Mouse (Mus musculus) heart, embryonic 13.5 days (tissue): ENCODE data around the gene Irf3. TPM values are rescaled to one million over a fixed set of nuclear protein-coding genes. Genes with fewer than 3 reads are reported as not detected.

Source experiments
- ATAC-seq: fragments of 200-750 bp; cut with Nextera tagmentation; 2 replicates; pipeline ENCODE4 v1.8.0; 2017; ENCODE audit warnings: moderate TSS enrichment; ENCODE audit not compliant: insufficient number of reproducible peaks, low FRiP score, low TSS enrichment; ENCODE audit errors: extremely low read depth
- H3K27ac ChIP-seq: fragments of 300-500 bp; sonication (generic); replicated peaks from 2 replicates; pipeline ENCODE4 v1.5.1; 2015; ENCODE audit warnings: moderate library complexity, mild to moderate bottlenecking, inconsistent platforms
- H3K27me3 ChIP-seq: fragments of 300-500 bp; sonication (generic); replicated peaks from 2 replicates; pipeline ENCODE4 v1.6.1; 2015; ENCODE audit warnings: mild to moderate bottlenecking, inconsistent platforms
- H3K36me3 ChIP-seq: fragments of 300-500 bp; sonication (generic); 2 replicates; pipeline ENCODE4 v1.6.1; 2015; ENCODE audit warnings: mild to moderate bottlenecking, inconsistent platforms
- H3K4me1 ChIP-seq: fragments of 300-500 bp; sonication (generic); 2 replicates; pipeline ENCODE4 v1.6.1; 2015; ENCODE audit warnings: inconsistent platforms
- H3K4me2 ChIP-seq: fragments of 300-500 bp; sonication (generic); 2 replicates; pipeline ENCODE4 v1.6.1; 2015; ENCODE audit warnings: inconsistent platforms, mild to moderate bottlenecking, moderate library complexity
- H3K4me3 ChIP-seq: fragments of 300-500 bp; sonication (generic); 2 replicates; pipeline ENCODE4 v1.5.1; 2015; ENCODE audit warnings: moderate library complexity, mild to moderate bottlenecking, inconsistent platforms
- H3K9ac ChIP-seq: fragments of 300-500 bp; sonication (generic); 2 replicates; pipeline ENCODE4 v1.6.1; 2015; ENCODE audit warnings: inconsistent platforms, mild to moderate bottlenecking, moderate library complexity
- H3K9me3 ChIP-seq: fragments of 300-500 bp; sonication (generic); 2 replicates; pipeline ENCODE4 v1.6.1; 2016; ENCODE audit warnings: inconsistent platforms
- WGBS: fragments of 180-500 bp; shearing (Covaris S2); methylation state at CpG from one replicate; pipeline ENCODE4 v1.1.7; 2015; ENCODE audit warnings: mixed read lengths; 5-methylcytosine and 5-hydroxymethylcytosine counted together
- polyA plus RNA-seq: library from polyadenylated mRNA; unstranded; fragments of >200 nt; fragmentation: Nextera tagmentation; extraction: Ambion mirVana; gene quantifications from 2 replicates; pipeline ENCODE4 v1.2.1, GENCODE M21; 2015

Gene Irf3
- polyA plus RNA-seq, 1 experiment from 2014 or later, result 63.6 TPM

DNA sequence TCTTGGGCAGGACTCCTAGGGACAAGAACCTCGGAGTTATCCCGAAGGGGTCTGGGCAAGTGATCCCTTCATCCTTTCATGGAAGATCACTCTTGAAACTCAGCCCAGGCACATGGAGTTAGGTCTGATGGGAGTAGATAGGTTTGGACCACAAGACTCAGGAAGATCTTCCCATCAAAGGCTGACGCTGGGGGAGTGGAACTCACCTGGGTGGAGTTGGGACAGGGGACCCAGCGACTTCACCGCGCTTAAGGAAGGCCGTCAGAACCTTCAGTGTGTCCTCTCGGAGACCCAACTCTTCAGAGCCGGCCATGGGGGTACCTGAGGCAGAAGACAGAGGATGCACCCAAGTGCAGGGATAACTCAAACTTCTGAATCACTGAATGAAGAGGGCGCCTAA lies 776 bp upstream of the Irf3 start:
- Histone ChIP-seq H3K36me3 (peaks cover 67% of the 10 kb centered on the region), H3K27ac (peak overlapping the region; percentile 90), H3K27me3 (no peaks in the 10 kb centered on the region), H3K9ac (peak overlapping the region; percentile 87), H3K9me3 (no peaks in the 10 kb centered on the region), H3K4me3 (peak overlapping the region; percentile 62), H3K4me2 (peak overlapping the region; percentile 92), H3K4me1 (peaks cover 44% of the 10 kb centered on the region)
- WGBS, result 13% methylated on average over 10 of the region's 10 CpGs
- ATAC-seq, result no peak

DNA sequence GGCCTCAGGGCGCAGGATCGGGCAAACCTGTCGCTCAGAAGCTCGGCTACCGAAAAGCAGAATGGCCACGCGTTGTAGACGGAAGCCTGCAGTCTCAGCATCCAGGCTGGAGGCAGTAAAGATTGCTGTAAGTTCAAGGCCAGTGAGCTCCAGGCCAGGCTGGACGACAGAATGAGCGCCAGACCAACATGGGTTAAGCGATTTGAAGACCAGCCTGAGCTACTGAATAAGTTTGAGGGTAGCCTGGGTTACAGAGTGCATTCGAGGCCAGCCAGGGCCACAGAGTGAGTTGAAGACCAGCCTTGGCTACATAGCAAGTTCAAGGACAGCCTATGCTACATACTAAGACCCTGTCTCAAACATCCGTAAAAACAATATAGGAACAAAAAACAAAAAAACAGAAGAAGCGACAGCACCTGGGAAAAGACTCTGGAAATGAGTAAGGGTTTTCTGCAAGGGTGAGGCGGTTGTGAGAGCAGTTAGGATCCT lies 536 bp downstream of the Irf3 start:
- Histone ChIP-seq H3K4me2 (peak overlapping the region; percentile 92), H3K4me1 (peaks cover 44% of the 10 kb centered on the region), H3K9ac (peak overlapping the region; percentile 87), H3K27me3 (no peaks in the 10 kb centered on the region), H3K36me3 (peaks cover 67% of the 10 kb centered on the region), H3K9me3 (no peaks in the 10 kb centered on the region), H3K27ac (peak overlapping the region; percentile 90), H3K4me3 (peak overlapping the region; percentile 62)
- no peak; the same call in 1 of the 2 replicates for ATAC-seq
- 2% methylated on average over 15 of the region's 15 CpGs for WGBS

DNA sequence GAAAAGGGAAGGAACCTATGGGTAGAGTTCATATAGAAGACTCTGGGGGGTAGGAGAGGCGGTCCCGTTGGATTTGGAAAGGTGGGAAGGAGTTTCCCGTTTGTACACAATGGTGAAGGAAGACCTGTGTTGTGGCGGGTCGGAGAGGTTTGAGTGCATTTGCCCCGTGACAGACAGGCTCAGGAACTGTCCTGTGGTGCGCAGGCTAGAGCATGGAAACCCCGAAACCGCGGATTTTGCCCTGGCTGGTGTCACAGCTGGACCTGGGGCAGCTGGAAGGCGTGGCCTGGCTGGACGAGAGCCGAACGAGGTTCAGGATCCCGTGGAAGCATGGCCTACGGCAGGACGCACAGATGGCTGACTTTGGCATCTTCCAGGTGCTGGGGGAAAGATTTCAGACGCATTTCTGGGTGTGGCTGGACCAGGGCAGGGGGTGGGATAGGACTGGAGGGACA lies 1.1 kb downstream of the Irf3 start, which contains the start of gene Bcl2l12:
TSS of gene Bcl2l12 (minus strand) at position 212 of the 455 bp plus-strand sequence.
- Histone ChIP-seq H3K4me1 (peaks cover 44% of the 10 kb centered on the region), H3K9me3 (no peaks in the 10 kb centered on the region), H3K27ac (peak within 1 kb of the TSS; percentile 90), H3K36me3 (peaks cover 67% of the 10 kb centered on the region), H3K4me2 (peak within 1 kb of the TSS; percentile 92), H3K9ac (peak within 1 kb of the TSS; percentile 87), H3K4me3 (peak within 1 kb of the TSS; percentile 62), H3K27me3 (no peaks in the 10 kb centered on the region)
- ATAC-seq, result no peak
- 1% methylated on average over 18 of the region's 18 CpGs for WGBS

DNA sequence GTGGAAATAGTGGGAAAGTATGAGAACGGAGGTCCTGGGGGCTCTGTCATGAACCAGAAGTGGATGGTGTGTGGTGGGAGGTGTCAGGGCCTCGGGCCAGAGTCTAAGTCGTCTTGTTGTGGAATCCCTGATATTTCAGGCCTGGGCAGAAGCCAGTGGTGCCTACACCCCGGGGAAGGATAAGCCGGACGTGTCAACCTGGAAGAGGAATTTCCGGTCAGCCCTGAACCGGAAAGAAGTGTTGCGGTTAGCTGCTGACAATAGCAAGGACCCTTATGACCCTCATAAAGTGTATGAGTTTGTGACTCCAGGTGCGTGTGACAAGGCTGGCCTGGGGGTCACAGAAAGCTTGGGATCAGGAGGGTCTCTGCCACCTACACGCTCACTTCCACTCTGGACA lies 2.3 kb downstream of the Irf3 start:
- 54% methylated on average over 11 of the region's 11 CpGs for WGBS
- H3K27me3 ChIP-seq, result no peaks in the 10 kb centered on the region
- peaks cover 67% of the 10 kb centered on the region for H3K36me3 ChIP-seq
- peaks cover 51% of the 10 kb centered on the region for H3K4me1 ChIP-seq
- H3K9me3 ChIP-seq, result no peaks in the 10 kb centered on the region
- ATAC-seq, result no peak
- peak overlapping the region; percentile 92 for H3K4me2 ChIP-seq
- H3K27ac ChIP-seq, result peak overlapping the region; percentile 5
- H3K4me3 ChIP-seq, result peak overlapping the region; percentile 62
- H3K9ac ChIP-seq, result peak overlapping the region; percentile 34

DNA sequence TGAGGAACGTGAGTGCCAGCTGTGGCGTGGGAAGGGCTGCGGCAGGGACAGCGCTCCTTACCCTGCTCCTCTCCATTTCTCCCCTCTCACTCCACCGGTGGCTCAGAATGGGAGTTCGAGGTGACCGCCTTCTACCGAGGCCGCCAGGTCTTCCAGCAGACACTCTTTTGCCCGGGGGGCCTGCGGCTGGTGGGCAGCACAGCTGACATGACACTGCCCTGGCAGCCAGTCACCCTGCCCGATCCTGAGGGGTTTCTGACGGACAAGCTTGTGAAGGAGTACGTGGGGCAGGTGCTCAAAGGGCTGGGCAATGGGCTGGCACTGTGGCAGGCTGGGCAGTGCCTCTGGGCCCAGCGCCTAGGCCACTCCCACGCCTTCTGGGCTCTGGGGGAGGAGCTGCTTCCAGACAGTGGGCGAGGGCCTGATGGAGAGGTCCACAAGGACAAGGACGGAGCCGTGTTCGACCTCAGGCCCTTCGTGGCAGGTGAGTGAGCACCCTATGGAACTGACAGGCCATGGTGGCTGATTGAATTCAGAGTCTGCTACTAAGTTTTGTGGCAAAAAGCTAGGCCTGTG lies 3.2 kb downstream of the Irf3 start:
- 81% methylated on average over 21 of the region's 21 CpGs for WGBS
- peak overlapping the region; percentile 50 for H3K9ac ChIP-seq
- H3K27me3 ChIP-seq, result no peaks in the 10 kb centered on the region
- H3K4me2 ChIP-seq, result no peak overlapping the region
- H3K4me1 ChIP-seq, result peaks cover 59% of the 10 kb centered on the region
- ATAC-seq, result no peak
- peaks cover 67% of the 10 kb centered on the region for H3K36me3 ChIP-seq
- peak overlapping the region; percentile 5; the same call in 1 of the 2 replicates for H3K27ac ChIP-seq
- H3K4me3 ChIP-seq, result no peak overlapping the region
- H3K9me3 ChIP-seq, result no peaks in the 10 kb centered on the region

DNA sequence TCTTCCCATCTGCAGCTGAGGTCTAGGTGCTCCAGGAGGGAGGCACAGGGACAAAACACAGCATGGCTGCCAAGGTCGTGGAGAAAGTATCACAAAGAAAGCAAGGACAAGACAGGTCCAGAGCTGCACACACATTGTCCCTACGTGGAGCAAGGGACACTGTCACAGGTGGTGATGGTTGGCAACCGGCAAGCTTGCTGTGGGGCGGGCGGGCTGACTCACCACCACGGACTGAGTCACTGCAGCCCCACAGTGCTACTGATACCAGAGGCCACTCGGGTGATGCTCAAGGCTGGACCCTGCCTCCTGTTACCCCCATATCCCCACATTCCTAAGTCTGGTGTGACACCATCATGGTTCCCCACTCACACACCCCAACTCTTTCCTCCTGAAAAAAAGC lies 5.0 kb downstream of the Irf3 start:
- no peak for ATAC-seq
- no peak overlapping the region for H3K4me2 ChIP-seq
- H3K4me3 ChIP-seq, result no peak overlapping the region
- peaks cover 48% of the 10 kb centered on the region for H3K4me1 ChIP-seq
- H3K27me3 ChIP-seq, result no peaks in the 10 kb centered on the region
- H3K36me3 ChIP-seq, result peaks cover 80% of the 10 kb centered on the region
- 72% methylated on average over 7 of the region's 7 CpGs for WGBS
- H3K9ac ChIP-seq, result peak overlapping the region; percentile 24; the same call in 1 of the 2 replicates
- H3K9me3 ChIP-seq, result no peaks in the 10 kb centered on the region
- no peak overlapping the region for H3K27ac ChIP-seq

DNA sequence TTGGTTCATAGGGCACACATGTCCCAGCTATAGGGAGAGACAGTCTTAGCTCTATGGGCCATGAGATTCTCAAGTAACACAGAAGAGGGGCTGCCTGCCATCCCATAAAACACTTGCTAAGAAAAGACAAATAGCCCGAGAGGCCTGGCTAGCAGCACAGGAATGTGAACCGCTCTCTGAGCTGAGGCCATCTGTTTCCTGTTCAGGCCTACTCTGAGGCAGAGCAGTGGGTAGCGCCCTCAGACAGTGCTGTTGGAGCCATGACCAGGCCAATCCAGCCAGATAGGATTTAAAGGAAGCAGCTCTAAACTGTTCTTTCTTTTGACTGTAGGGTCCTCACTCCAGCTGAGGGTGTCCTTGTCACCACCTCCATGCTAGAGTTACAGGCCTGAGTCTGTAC lies 7.1 kb downstream of the Irf3 start:
- H3K9ac ChIP-seq, result no peak overlapping the region
- ATAC-seq, result no peak
- 52% methylated on average over 3 of the region's 3 CpGs for WGBS

DNA sequence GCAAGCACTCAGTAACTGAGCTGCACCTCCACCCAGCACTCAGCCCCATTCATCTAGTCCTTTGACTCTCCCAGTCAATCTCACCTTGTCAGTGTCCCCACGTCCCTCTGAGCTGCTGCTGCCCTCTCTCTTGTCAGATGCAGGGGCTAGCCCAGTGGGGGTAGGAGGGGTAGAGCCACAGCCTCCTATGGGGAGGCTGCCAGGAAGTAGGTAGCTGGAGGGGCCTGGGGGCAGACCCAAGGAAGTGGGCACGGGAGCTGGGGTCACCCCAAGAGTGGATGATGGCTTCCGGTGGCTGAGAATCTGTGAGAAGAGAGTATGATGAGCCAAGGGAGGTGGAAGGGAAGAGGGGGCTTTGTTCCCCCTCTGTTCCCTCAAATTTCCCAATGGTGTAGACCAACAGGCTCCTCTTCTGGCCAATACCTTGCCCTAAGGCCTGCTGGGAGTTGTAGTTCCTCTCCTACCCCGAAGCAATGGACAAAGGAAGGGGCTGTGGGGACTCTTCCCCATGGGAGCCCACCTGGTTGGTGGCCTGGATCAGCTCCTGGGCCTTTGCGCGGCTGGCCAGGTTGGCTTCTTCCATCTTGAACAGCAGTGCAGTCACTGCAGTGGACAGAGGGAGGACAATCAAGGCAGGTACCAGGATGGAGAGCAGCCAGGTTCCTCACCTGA lies 8.0 kb downstream of the Irf3 start:
- Histone ChIP-seq H3K9ac (peak overlapping the region; percentile 52; the same call in 1 of the 2 replicates), H3K9me3 (no peaks in the 10 kb centered on the region), H3K4me2 (no peak overlapping the region), H3K27ac (0 out of 2 replicates have a peak overlapping the region, but pooled peaks have one; percentile 28), H3K27me3 (no peaks in the 10 kb centered on the region), H3K36me3 (peaks cover 100% of the 10 kb centered on the region), H3K4me1 (peaks cover 25% of the 10 kb centered on the region), H3K4me3 (no peak overlapping the region)
- WGBS, result 85% methylated on average over 6 of the region's 6 CpGs
- no peak for ATAC-seq

More for the DNA sequence above, 7.1 kb downstream of the Irf3 start:
- Histone ChIP-seq H3K27ac (peak overlapping the region; percentile 43; the same call in 1 of the 2 replicates), H3K9me3 (no peaks in the 10 kb centered on the region), H3K27me3 (no peaks in the 10 kb centered on the region), H3K4me1 (peaks cover 33% of the 10 kb centered on the region), H3K4me2 (no peak overlapping the region), H3K36me3 (peaks cover 100% of the 10 kb centered on the region), H3K4me3 (no peak overlapping the region)

DNA sequence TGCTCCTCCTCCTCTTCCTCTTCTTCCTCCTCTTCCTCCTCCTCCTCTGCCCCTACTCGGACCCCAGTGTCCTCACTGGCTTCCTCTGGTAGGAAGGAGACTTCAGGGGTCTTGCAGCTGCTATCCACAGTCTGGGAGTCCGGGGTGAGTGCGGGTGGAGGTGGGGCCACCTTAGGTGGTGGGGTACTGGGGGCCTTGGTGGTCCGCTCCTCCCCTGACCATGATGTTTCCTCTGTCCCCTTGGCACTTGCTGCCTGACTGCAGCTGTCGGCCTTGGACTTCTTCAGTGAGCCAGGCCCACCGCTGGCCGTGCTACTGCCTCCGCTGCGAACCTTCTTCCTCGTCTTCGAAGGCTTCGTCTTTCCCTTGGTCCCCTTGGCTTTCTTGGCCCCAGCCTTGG lies 9.1 kb downstream of the Irf3 start:
- WGBS, result 96% methylated on average over 12 of the region's 12 CpGs
- Histone ChIP-seq H3K4me2 (no peak overlapping the region), H3K27me3 (no peaks in the 10 kb centered on the region), H3K9me3 (no peaks in the 10 kb centered on the region), H3K4me1 (peaks cover 18% of the 10 kb centered on the region), H3K36me3 (peaks cover 100% of the 10 kb centered on the region), H3K27ac (no peak overlapping the region), H3K4me3 (no peak overlapping the region), H3K9ac (no peak overlapping the region)
- no peak for ATAC-seq

DNA sequence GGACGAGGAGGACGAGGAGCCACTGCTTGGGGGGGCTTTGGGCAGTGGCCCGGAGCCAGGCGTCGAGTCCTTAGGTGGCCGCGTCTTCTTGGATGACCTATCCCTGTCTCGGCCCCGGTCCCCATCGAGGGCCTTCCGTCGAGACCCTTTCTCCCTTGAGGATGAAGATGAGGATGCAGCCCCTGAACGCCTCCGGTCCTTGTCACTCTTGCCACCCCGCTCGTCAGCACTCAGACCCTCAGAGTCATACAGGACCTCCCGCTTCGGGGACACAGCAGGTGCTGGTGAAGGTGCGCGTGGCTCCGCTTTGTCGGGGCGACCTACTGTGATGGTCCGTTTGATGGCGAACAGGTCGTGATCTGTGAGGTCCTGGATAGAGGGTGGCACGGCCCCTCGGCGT lies 9.7 kb downstream of the Irf3 start:
- no peak overlapping the region for H3K4me3 ChIP-seq
- H3K4me1 ChIP-seq, result peaks cover 18% of the 10 kb centered on the region
- no peaks in the 10 kb centered on the region for H3K9me3 ChIP-seq
- H3K27ac ChIP-seq, result no peak overlapping the region
- H3K27me3 ChIP-seq, result no peaks in the 10 kb centered on the region
- H3K36me3 ChIP-seq, result peaks cover 100% of the 10 kb centered on the region
- 93% methylated on average over 29 of the region's 29 CpGs for WGBS
- ATAC-seq, result no peak
- no peak overlapping the region for H3K9ac ChIP-seq
- no peak overlapping the region for H3K4me2 ChIP-seq

DNA sequence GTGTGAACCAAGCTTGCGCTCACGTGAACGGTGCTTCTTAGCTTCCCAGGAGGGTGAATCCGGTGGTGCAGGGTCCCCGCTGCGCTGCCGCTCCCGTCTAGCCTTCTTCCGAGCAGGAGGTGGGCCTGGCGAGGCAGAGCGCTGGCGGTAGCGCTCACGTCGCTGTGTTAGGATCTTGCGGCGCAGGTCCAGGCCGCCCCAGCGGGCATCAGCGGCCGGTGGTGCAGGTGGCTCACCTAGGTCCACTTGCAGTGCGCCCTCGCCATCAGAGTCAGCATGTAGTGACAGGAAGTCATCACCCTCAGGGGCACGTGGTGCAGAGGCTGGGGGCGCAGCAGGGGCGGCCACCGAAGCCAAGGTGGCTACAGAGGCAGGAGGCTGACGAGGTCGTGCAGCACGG lies 10.4 kb downstream of the Irf3 start:
- no peak for ATAC-seq
- Histone ChIP-seq H3K9me3 (no peaks in the 10 kb centered on the region), H3K4me2 (no peak overlapping the region), H3K27ac (no peak overlapping the region), H3K4me1 (peaks cover 18% of the 10 kb centered on the region), H3K36me3 (peaks cover 100% of the 10 kb centered on the region), H3K27me3 (no peaks in the 10 kb centered on the region), H3K9ac (no peak overlapping the region), H3K4me3 (no peak overlapping the region)
- 93% methylated on average over 30 of the region's 30 CpGs for WGBS
